Mouse (Mus musculus): ENCODE results near the gene Papolb.

DNA sequence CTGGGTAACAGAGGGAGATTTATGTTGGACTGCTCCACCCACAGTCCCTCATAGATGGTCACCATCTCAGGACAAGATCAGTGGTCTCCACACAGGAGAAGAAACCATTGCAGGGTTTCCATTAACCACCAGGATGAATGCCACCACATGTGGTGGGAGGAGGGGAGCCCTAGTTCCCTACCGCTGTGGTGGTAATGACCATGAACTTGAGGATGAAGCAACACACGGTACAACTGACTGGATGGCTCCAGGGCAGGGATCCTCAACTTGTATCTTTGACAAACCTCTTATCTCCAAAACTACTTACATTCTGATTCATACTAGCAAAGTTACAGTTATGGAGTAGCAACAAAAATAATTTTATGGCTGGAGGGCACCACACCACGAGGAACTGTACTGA is 36.6 kb downstream of the Papolb start:
- TF ChIP-seq CTCF (IDR thresholded peaks at IDR 0.05; ENCODE audit: extremely low read depth, insufficient read depth, insufficient read length, insufficient replicate concordance) (no peak), POLR2A (IDR thresholded peaks at IDR 0.05; ENCODE audit: low read depth, low read length) (no peak)

Measured in spleen, adult 2 months (tissue).